8 mouse cellular contexts compared by ENCODE assay signal in genomic region chr1:170907456-170908191, GRCm38 (mm10). TPM values are rescaled to one million over a fixed set of nuclear protein-coding genes. Genes with fewer than 3 reads are reported as not detected.
DNase-seq lines count a peak whose midpoint lies in the region.

No protein-coding gene starts in this region.

- DNase-seq in urinary bladder, postnatal 14 days (ENCODE audit: low spot score) = peak; percentile 21
- no peak for DNase-seq in urinary bladder, adult 2 months (ENCODE audit: low spot score)
- DNase-seq in cerebellum, adult 8-10 months = peak; percentile 55
- peak; percentile 30 for DNase-seq in forelimb bud, embryonic 11.5 days (ENCODE audit: low read depth, low spot score)
- peak; percentile 58 for DNase-seq in kidney, postnatal 10 days
- peak; percentile 26 to 33 for DNase-seq in lung, postnatal 4 days
- DNase-seq in right cerebral cortex, postnatal 10 days (ENCODE audit: low spot score in 2 of 2) = peak; percentile 40 to 51
- DNase-seq in yolk sac, embryonic 10.5 days (ENCODE audit: low spot score) = no peak

RNA-seq across cellular contexts. Expression of gene Fcrlb, which starts 5.1 kb away (rescaled TPM):
- 0.07 and 0.23 TPM in 2 replicates for polyA plus RNA-seq in urinary bladder, adult 2 months (2012; rRNA removed)

RNA-seq across cellular contexts. Expression of gene Fcrla, which starts 19.8 kb away (rescaled TPM):
- polyA plus RNA-seq in urinary bladder, adult 2 months (2012; rRNA removed) = 0.50 and 0.78 TPM in 2 replicates

RNA-seq across cellular contexts. Expression of gene Dusp12, which starts 22.3 kb away (rescaled TPM):
- 25.4 and 29.1 TPM in 2 replicates for polyA plus RNA-seq in urinary bladder, adult 2 months (2012; rRNA removed)

RNA-seq across cellular contexts. Expression of gene Gm26620, which starts 22.8 kb away (rescaled TPM):
- 0.81 and 1.0 TPM in 2 replicates for polyA plus RNA-seq in urinary bladder, adult 2 months (2012; rRNA removed)

RNA-seq across cellular contexts. Expression of gene Atf6, which starts 40.1 kb away (rescaled TPM):
- polyA plus RNA-seq in urinary bladder, adult 2 months (2012; rRNA removed) = 12.6 and 14.3 TPM in 2 replicates

Comparison
In these comparisons a context has a peak if more than half of its experiments do, and no peak if none do; other contexts are left out.
1. DNase-seq: peak in urinary bladder, postnatal 14 days (single experiment), cerebellum, adult 8-10 months (single experiment), forelimb bud, embryonic 11.5 days (single experiment), kidney, postnatal 10 days (single experiment), lung, postnatal 4 days (2 of 2) and right cerebral cortex, postnatal 10 days (2 of 2); none in urinary bladder, adult 2 months (single experiment) and yolk sac, embryonic 10.5 days (single experiment).